Mouse (Mus musculus) urinary bladder, postnatal 4 days (tissue): ENCODE data around the gene Kcnk7.

Experiments
- DNase-seq, 2 experiments: peaks; one replicate each; pipeline ENCODE4 v3.0.0; 2021 to 2022; ENCODE audit warnings: low spot score in 2 of 2

Gene Kcnk7

GRCm38 (mm10) chr19:5725767-5726515, 21.8 kb downstream of the Kcnk7 start, which contains the start of gene Ehbp1l1:
Gene Ehbp1l1, minus strand, starts transcription at chr19:5726317.
- DNase-seq: peak; percentile 71 to 81

DNA sequence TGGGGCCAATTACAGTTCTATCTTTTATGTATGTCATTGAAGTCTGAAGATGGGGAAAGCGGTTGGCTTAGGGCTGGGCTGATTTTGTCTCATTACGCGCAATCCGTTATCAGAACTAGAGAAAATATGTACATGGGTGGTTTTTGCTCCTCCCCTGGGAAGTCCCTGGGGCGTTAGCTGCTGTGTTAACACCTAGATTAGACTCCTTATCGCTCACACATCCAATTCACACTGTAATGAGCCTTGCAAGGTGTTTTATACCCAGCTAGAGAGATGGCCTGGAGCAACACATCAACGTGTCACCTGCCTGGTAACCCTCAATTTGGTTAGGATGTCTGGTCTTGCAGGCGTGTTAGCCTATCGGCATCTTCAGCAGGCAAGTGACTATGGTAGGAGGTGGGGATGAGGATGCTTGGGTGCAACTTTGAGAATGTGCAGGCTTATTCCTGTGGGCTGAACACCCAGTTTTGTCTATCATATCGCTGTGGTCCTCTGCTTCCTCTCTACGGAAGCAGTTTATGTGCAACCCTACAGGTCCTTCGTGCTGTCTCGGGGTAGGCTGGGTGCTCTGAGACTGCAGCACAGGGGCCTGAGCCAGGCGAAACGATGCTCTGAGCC, 22.9 kb downstream of the Kcnk7 start:
- DNase-seq: no peak

GRCm38 (mm10) chr19:5727701-5728100, 23.5 kb downstream of the Kcnk7 start:
- DNase-seq: peak; percentile 80 to 91

GRCm38 (mm10) chr19:5728631-5729443, 24.7 kb downstream of the Kcnk7 start:
- peak in 1 of 2 experiments; percentile 52 for DNase-seq

DNA sequence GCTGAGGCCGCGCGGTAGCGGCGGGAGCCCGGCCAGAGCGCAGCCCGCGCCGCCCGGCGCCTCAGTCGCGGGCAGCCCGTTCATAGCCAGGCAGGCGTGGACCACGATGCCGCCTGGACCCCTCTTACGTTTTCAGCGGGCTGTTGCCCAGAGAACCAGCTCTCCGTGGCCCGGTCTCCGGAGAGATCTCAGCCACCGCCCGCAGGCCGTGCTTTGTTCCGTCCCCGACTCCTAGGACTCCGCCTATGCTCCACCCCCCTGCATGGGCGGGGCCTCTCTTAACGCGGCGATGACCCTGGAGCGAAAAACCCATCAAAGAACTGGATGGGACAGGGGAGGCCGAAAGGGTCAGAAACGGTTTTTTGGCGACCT, 25.3 kb downstream of the Kcnk7 start, which contains the start of gene Fam89b:
Gene Fam89b, minus strand, starts transcription at position 210 of the 372 bp plus-strand sequence.
- DNase-seq: peak; percentile 86 to 92

DNA sequence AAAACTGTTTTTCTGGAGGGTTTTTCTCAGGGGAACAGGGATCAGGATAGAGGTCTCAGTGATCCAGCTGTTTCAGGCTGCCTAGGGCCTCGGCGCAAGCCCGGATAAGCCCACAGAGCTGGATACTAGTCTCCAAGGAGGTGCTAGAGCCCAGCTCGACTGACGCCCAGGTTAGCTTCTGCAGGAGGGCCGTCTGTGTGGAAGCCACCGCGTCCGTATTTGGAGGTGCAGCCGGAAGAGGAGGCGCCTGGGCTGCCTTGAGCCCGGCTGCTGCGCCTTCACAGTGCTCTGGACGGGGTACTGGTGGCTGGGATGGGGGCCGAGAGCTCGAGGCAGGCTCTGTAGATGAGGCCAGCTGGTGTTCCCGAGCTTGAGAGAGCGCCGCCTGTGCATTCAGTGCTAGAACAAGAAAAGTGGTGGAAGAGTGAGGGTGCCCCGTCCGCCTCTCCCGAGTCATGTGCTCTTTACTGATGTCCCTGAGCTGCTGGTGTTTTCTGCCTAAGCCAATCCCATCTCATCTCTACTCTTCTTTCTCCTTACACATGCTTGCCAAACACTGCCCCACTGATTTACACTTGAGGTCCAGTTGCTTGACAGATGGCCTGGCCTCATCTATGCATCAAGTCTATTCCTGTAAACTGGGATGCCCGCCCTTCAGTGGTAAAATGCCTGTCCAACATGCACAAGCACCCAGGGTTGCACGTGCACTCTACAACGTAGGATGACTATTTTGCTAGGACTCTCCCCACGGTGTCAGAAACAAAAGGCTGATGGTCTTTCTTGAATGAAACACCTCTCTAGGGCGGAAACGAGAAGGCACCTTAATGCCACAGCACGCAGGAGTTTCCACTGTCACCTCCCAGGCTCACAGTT, 26.4 kb downstream of the Kcnk7 start:
- DNase-seq: no peak

- peak; percentile 86 to 93 for DNase-seq
These were observed 27.3 kb downstream of the Kcnk7 start for GRCm38 (mm10) chr19:5731264-5731978.

DNA sequence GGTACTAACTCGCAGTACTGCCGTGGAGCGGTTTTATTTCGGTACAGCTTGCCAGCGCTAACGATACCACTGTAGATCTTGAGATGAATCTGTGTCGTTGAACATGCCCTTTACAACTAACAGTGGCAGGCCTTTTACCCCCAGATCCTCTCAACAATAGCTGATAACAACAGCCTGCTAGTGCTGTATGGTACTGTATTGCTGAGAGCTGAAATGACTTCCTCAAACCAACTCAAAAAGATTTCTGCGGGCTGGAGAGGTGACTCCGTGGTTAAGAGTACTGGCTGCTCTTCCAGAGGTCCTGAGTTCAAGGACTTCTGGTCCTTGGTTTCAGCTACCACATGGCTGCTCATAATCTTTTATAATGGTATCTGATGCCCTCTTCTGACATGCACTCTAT, 30.2 kb downstream of the Kcnk7 start:
- DNase-seq: no peak

DNA sequence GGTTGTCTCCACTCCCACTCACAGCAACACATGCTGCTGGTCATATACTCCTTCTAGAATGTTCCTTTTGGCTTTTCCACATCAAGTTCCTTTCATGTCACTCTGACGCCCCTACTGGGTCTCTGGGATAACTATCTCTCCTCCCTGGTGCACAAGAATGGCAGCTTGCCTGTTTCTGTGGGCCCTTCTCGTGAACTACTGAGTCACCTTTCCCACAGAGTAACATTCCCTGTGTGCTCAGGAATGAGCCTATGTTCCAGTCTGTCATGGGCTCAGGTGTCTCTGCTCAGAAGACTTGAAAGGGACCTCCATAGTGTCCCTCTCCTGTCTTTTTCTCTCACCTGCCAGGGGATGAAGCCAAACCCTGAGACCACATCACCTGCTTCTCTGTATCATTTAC, 35.3 kb downstream of the Kcnk7 start:
- DNase-seq: no peak

DNA sequence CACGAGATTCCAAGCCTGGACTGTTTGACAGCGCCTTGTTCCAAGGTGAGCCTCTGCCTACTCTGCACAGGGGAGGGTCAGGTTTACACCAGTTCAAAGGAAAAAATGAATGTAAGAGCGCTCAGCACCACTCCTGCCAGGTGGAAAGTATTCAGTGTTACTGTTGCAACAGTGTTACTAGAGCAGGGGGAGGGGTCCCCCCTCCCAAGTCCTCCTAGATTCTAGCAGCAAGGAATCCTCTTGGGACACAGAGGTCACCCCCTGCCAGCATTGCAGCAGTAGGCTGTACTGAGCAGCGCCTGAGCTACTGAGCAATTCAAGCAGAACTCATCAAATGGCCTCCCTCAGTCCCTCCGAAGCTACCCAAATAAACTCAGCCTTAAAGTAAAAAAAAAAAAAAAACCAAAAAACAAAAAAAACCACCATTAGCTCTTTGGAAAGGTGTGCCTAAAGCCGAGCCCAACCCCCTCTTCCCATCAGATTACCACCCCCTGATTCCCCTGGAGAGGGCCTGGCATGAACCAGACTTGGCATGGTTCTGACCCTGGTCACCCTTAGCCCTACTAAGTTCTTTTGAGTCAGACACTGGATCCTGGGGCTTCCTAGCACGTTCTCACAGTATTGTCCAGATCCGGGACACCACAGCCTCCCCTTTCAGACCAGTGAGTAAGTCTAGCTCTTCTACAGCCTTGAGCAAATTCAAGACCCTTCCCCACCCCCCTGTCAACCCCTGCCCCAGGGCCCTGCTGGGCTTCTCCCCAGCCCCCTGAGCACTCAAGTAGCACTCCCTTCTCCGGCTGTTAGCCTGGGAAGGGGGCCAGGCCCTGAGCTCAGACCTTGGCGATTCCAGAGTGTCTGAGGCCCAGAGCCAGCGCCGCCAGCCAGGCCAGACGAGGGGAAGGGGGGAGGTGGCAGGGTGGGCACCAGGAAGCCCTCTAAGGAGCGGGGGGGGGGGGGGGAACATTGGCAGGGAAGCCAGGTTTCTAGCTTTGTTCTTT, 36.5 kb downstream of the Kcnk7 start, which contains the start of gene Ltbp3:
Gene Ltbp3, plus strand, starts transcription at position 585 of the 998 bp plus-strand sequence.
- DNase-seq: peak; percentile 85 to 88

- peak; percentile 88 to 91 for DNase-seq
These were observed 37.6 kb downstream of the Kcnk7 start for GRCm38 (mm10) chr19:5741641-5742240.

DNA sequence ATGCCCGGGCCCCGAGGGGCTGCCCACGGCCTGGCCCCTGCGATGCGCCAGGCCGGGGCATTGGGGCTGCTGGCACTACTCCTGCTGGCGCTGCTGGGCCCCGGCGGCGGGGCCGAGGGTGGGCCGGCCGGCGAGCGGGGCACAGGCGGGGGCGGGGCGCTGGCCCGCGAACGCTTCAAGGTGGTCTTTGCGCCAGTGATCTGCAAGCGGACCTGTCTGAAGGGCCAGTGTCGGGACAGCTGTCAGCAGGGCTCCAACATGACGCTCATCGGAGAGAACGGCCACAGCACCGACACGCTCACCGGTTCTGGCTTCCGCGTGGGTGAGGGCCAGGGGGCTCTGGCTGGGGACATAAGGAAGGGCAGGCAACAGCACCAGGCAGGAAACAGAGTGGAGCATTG, 38.1 kb downstream of the Kcnk7 start:
- DNase-seq: no peak

DNA sequence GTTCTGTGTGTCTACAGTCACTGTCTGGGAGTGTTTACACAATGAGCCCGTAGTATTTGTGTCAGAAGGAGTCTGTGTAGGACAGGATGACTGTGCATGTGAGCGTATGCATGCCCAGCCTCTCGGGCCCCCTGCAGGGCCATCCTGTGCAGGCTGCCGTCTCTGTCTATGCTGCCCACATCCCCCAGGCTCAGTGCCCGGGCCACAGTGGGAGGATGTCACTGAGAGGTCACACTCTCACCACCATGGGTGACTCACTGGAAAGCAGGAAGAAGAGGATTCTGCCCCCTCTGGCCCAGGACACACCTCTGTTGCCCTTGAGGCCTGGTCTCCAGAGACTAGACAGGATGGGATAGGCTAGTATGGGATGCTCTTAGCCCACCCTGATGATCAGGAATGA, 39.4 kb downstream of the Kcnk7 start:
- no peak for DNase-seq

GRCm38 (mm10) chr19:5745756-5746710, 41.9 kb downstream of the Kcnk7 start:
- no peak for DNase-seq

GRCm38 (mm10) chr19:5746907-5747363, 42.8 kb downstream of the Kcnk7 start:
- DNase-seq: no peak

GRCm38 (mm10) chr19:5749476-5749875, 45.3 kb downstream of the Kcnk7 start:
- DNase-seq: no peak

DNA sequence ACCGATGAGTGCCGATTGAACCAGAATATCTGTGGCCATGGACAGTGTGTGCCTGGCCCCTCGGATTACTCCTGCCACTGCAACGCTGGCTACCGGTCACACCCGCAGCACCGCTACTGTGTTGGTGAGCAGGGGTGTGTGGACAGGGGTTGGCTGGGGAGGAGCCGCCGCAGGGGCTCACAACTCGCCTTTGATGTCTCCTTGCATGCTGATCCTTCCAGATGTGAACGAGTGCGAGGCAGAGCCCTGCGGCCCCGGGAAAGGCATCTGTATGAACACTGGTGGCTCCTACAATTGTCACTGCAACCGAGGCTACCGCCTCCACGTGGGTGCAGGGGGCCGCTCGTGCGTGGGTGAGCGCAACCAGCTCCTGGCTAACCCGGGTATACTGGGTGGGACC, 46.8 kb downstream of the Kcnk7 start:
- no peak for DNase-seq

- no peak for DNase-seq
These were observed 47.6 kb downstream of the Kcnk7 start for GRCm38 (mm10) chr19:5751742-5752141.
